Mouse (Mus musculus) forebrain, embryonic 13.5 days (tissue): ENCODE results near the gene Xpot. TPM values are rescaled to one million over a fixed set of nuclear protein-coding genes. Genes with fewer than 3 reads are reported as not detected.

Experiments
- ATAC-seq: fragments of 200-750 bp; cut with Nextera tagmentation; 2 replicates; pipeline ENCODE4 v1.8.0; 2017
- H3K27ac ChIP-seq: fragments of 300-500 bp; sonication (generic); 2 replicates; pipeline ENCODE4 v1.5.1; 2015; ENCODE audit warnings: inconsistent platforms, mild to moderate bottlenecking, moderate library complexity
- H3K27me3 ChIP-seq: fragments of 300-500 bp; sonication (generic); 2 replicates; pipeline ENCODE4 v1.6.1; 2015; ENCODE audit warnings: mild to moderate bottlenecking, inconsistent platforms
- H3K36me3 ChIP-seq: fragments of 300-500 bp; sonication (generic); 2 replicates; pipeline ENCODE4 v1.6.1; 2015; ENCODE audit warnings: mild to moderate bottlenecking, inconsistent platforms; ENCODE audit not compliant: poor library complexity, severe bottlenecking
- H3K4me1 ChIP-seq: fragments of 300-500 bp; sonication (generic); 2 replicates; pipeline ENCODE4 v1.6.1; 2015; ENCODE audit warnings: inconsistent platforms
- H3K4me2 ChIP-seq: fragments of 300-500 bp; sonication (generic); 2 replicates; pipeline ENCODE4 v1.6.1; 2015; ENCODE audit warnings: inconsistent platforms, mild to moderate bottlenecking, moderate library complexity
- H3K4me3 ChIP-seq: fragments of 300-500 bp; sonication (generic); 2 replicates; pipeline ENCODE4 v1.5.1; 2015; ENCODE audit warnings: mild to moderate bottlenecking, inconsistent platforms
- H3K9ac ChIP-seq: fragments of 300-500 bp; sonication (generic); 2 replicates; pipeline ENCODE4 v1.6.1; 2015; ENCODE audit warnings: mild to moderate bottlenecking, inconsistent platforms
- H3K9me3 ChIP-seq: fragments of 300-500 bp; sonication (generic); replicated peaks from 2 replicates; pipeline ENCODE4 v1.6.1; 2016; ENCODE audit warnings: inconsistent platforms
- WGBS: fragments of 180-500 bp; shearing (Covaris S2); methylation state at CpG from one replicate; pipeline ENCODE4 v1.1.7; 2015; 5-methylcytosine and 5-hydroxymethylcytosine counted together
- polyA plus RNA-seq: library from polyadenylated mRNA; unstranded; fragments of >200 nt; fragmentation: Nextera tagmentation; extraction: Ambion mirVana; gene quantifications from 2 replicates; pipeline ENCODE4 v1.2.1, GENCODE M21; 2015

The Xpot gene
- polyA plus RNA-seq = 37.9 and 38.3 TPM in 2 replicates

- peak within 1 kb of the TSS; percentile 91 for H3K27ac ChIP-seq
- ATAC-seq = peak; percentile 100
- WGBS = under 1% methylated on average over 70 of the region's 70 CpGs
These were observed at the start of gene Xpot for GRCm38 (mm10) chr10:121626186-121626882. TSS of gene Xpot (minus strand) at chr10:121626332.

DNA sequence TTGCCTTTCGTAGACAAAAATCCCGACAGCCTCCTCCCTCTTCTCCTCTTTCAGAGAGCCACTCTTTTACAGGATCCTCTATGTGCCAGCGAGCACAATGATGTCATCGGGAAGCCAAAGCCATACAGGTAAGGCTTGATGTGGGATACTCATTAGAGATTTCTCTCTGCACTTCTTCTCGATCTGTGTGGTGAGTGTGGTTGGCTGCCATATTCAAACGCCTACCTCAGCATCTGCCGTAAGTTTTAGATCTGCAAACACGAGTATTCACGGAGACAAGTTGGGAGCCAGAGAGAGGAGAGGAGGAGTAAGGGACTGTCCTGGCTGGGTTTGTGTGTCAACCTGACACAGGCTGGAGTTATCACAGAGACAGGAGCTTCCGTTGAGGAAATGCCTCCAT is 43.0 kb upstream of the Xpot start:
- Histone ChIP-seq H3K9me3 (0 out of 2 replicates have a peak, but pooled peaks cover 4% of the 10 kb centered on the region), H3K27ac (no peak overlapping the region), H3K27me3 (no peaks in the 10 kb centered on the region), H3K36me3 (no peaks in the 10 kb centered on the region), H3K9ac (no peak overlapping the region), H3K4me1 (peaks cover 1% of the 10 kb centered on the region; the same call in 1 of the 2 replicates), H3K4me3 (no peak overlapping the region), H3K4me2 (no peak overlapping the region)
- 90% methylated on average over 10 of the region's 10 CpGs for WGBS
- no peak for ATAC-seq

More at GRCm38 (mm10) chr10:121626186-121626882, at the start of gene Xpot:
- Histone ChIP-seq H3K36me3 (peaks cover 8% of the 10 kb centered on the region), H3K4me2 (peak within 1 kb of the TSS; percentile 78), H3K27me3 (no peaks in the 10 kb centered on the region), H3K9ac (peak within 1 kb of the TSS; percentile 88), H3K4me3 (peak within 1 kb of the TSS; percentile 81), H3K9me3 (no peaks in the 10 kb centered on the region), H3K4me1 (peaks cover 18% of the 10 kb centered on the region)

GRCm38 (mm10) chr10:121665631-121666145 is 39.6 kb upstream of the Xpot start:
- no peaks in the 10 kb centered on the region for H3K36me3 ChIP-seq
- WGBS = 75% methylated on average over 8 of the region's 8 CpGs
- no peaks in the 10 kb centered on the region for H3K27me3 ChIP-seq
- no peak overlapping the region for H3K9ac ChIP-seq
- no peaks in the 10 kb centered on the region for H3K9me3 ChIP-seq
- H3K4me1 ChIP-seq = peaks cover 11% of the 10 kb centered on the region
- no peak for ATAC-seq
- no peak overlapping the region for H3K27ac ChIP-seq
- H3K4me3 ChIP-seq = no peak overlapping the region
- no peak overlapping the region for H3K4me2 ChIP-seq

DNA sequence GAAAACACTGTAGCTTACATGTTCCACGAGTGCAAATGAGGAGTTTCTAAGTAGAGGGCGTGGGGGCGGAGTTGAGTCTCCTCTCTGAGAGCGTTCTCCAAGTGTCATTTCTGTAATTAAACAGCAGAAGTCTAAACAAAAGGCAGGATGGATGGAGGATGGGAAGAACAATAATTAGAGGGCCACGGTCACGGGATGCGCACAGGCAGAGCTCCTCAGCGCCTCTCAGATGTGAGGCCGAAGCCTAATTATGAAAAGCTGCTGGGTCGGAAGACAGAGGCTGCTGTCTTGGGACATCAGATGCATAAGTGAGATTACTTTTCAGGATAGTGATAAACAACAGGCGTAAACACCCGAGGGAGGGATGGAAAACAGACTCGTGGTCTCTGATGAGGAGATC is 37.5 kb upstream of the Xpot start:
- Histone ChIP-seq H3K4me1 (peaks cover 11% of the 10 kb centered on the region), H3K27me3 (no peaks in the 10 kb centered on the region), H3K4me2 (no peak overlapping the region), H3K4me3 (no peak overlapping the region), H3K36me3 (no peaks in the 10 kb centered on the region), H3K9me3 (no peaks in the 10 kb centered on the region), H3K9ac (no peak overlapping the region), H3K27ac (no peak overlapping the region)
- ATAC-seq = no peak
- 35% methylated on average over 13 of the region's 13 CpGs for WGBS

- Histone ChIP-seq H3K4me1 (peaks cover 11% of the 10 kb centered on the region), H3K9me3 (no peaks in the 10 kb centered on the region), H3K4me3 (no peak overlapping the region), H3K4me2 (no peak overlapping the region), H3K36me3 (no peaks in the 10 kb centered on the region), H3K27ac (no peak overlapping the region), H3K9ac (no peak overlapping the region), H3K27me3 (no peaks in the 10 kb centered on the region)
- ATAC-seq = no peak
- 93% methylated on average over 2 of the region's 2 CpGs for WGBS
These were observed 36.6 kb upstream of the Xpot start for GRCm38 (mm10) chr10:121662711-121663110.

DNA sequence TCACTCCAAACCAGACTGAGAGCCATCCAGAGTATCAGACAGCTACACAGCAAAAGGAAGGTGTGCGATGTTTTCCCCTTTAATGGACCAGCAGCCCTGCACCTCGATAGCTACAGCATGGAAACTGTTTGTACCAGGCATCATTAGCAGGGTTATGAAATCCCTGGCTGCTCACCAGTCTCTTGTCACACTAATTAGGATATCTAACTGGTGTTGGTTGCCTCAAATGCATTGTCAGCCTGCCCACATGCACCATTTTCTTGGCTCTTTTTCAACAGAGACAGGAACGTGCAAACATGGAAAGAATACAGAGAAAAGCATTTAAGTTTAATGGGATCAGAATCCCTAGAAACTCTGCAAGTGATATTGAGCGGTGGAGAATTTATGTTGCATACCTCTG is 29.8 kb upstream of the Xpot start:
- H3K4me3 ChIP-seq = no peak overlapping the region
- H3K9ac ChIP-seq = no peak overlapping the region
- no peak for ATAC-seq
- 75% methylated on average over 4 of the region's 4 CpGs for WGBS
- no peak overlapping the region for H3K4me2 ChIP-seq
- no peaks in the 10 kb centered on the region for H3K4me1 ChIP-seq
- H3K9me3 ChIP-seq = no peaks in the 10 kb centered on the region
- no peaks in the 10 kb centered on the region for H3K36me3 ChIP-seq
- no peak overlapping the region for H3K27ac ChIP-seq
- H3K27me3 ChIP-seq = no peaks in the 10 kb centered on the region

- ATAC-seq = no peak
- Histone ChIP-seq H3K4me1 (no peaks in the 10 kb centered on the region), H3K27me3 (no peaks in the 10 kb centered on the region), H3K9me3 (no peaks in the 10 kb centered on the region), H3K9ac (no peak overlapping the region), H3K36me3 (no peaks in the 10 kb centered on the region), H3K4me2 (no peak overlapping the region), H3K4me3 (no peak overlapping the region), H3K27ac (no peak overlapping the region)
- 93% methylated on average over 1 of the region's 1 CpGs for WGBS
These were observed 26.9 kb upstream of the Xpot start for GRCm38 (mm10) chr10:121653079-121653478.

DNA sequence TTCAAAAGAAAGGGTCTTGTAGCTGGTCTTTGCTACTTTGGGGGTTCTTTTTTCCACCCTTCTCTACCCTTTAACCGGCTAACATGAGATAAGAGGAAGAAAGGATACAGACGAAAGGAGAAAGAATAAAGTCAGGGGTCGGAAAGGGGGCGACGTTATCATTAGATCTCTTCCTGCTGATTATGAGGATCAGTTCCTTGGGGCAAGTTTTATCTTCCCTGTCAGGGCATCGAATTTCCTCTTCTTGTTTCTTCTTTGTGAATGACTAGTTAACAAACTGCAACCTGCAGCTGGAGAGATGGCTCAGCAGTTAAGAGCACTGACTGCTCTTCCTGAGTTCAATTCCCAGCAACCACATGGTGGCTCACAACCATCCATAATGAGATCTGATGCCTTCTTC is 20.2 kb upstream of the Xpot start:
- no peak for ATAC-seq
- H3K36me3 ChIP-seq = no peaks in the 10 kb centered on the region
- WGBS = 85% methylated on average over 6 of the region's 6 CpGs
- H3K27me3 ChIP-seq = peaks cover 36% of the 10 kb centered on the region
- H3K9me3 ChIP-seq = no peaks in the 10 kb centered on the region
- H3K4me2 ChIP-seq = no peak overlapping the region
- H3K9ac ChIP-seq = no peak overlapping the region
- H3K4me1 ChIP-seq = peaks cover 13% of the 10 kb centered on the region
- H3K4me3 ChIP-seq = no peak overlapping the region
- no peak overlapping the region for H3K27ac ChIP-seq

DNA sequence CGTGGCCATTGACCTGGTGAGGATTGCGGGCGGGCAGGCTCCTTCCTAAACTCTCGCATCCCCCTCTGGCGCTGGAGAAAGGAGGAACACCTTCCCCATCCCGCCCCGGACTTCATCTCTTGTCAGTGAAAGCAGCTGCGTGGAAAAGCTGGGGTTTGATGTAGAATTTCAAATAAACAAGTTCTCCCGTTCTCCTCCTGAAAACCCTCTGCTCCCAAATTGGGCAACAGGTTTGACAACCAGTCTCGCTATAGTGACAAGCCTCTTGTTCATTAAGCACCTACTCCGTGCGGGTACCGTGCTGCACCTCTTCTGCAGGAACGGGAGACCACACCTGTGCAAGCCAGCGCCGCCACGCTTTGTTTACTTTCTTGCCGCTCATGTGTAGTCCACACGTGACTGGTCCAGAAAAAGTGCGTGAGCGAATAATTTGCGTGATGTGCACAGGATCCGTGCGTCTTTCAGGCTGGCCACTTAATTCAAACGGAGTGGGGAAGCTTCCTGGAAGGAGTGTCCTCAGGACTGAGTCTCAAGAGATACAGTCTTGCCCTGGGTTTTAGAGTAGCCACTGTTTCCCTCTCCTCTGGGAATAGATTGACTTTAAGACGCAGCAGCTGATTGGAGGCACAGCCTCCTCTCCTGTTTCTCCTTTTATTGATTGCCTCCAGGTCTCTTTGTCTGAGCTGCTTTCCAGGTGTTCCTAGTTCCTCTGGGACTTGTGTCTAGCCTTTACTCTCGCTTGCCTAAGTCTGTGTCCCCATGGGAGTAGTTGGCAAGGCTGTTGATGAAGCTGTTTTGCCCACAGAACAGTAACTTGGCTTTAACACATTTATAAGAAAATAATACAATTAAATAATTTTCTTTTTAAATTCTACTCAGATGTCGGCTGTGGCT is 16.2 kb upstream of the Xpot start:
- Histone ChIP-seq H3K27ac (no peak overlapping the region), H3K9ac (peak overlapping the region; percentile 61), H3K9me3 (no peaks in the 10 kb centered on the region), H3K27me3 (peaks cover 45% of the 10 kb centered on the region), H3K4me2 (peak overlapping the region; percentile 95), H3K36me3 (no peaks in the 10 kb centered on the region), H3K4me1 (peaks cover 19% of the 10 kb centered on the region), H3K4me3 (peak overlapping the region; percentile 54)
- 5% methylated on average over 28 of the region's 28 CpGs for WGBS
- 0 out of 2 replicates have a peak, but pooled peaks have one; percentile 26 for ATAC-seq

GRCm38 (mm10) chr10:121641272-121642053 is 15.3 kb upstream of the Xpot start, which contains the start of gene D930020B18Rik:
TSS of gene D930020B18Rik (plus strand) at chr10:121641588.
- Histone ChIP-seq H3K27ac (no peak within 1 kb of the TSS), H3K9ac (peak within 1 kb of the TSS; percentile 61), H3K9me3 (no peaks in the 10 kb centered on the region), H3K4me2 (peak within 1 kb of the TSS; percentile 95), H3K4me3 (peak within 1 kb of the TSS; percentile 54), H3K36me3 (no peaks in the 10 kb centered on the region), H3K27me3 (peaks cover 45% of the 10 kb centered on the region), H3K4me1 (peaks cover 19% of the 10 kb centered on the region)
- ATAC-seq = peak; percentile 60
- WGBS = under 1% methylated on average over 69 of the region's 69 CpGs

DNA sequence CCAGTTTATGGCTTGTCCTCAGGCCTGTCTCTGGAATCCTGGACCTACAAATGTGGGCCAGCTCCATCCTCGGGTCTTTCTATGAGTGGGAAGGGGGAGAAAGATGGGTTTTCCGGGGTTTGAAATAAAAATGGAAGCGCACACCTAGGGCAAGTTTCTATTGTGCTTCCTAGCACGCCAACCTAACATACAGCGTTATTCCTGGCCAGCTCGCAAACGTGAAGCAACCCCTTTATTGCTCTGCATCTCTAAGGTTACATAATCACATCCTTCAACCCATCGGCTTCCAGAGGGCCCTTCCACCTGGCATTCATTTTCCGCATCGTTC is 14.8 kb upstream of the Xpot start:
- H3K27me3 ChIP-seq = peaks cover 45% of the 10 kb centered on the region
- H3K9me3 ChIP-seq = no peaks in the 10 kb centered on the region
- WGBS = 24% methylated on average over 10 of the region's 10 CpGs
- 0 out of 2 replicates have a peak overlapping the region, but pooled peaks have one; percentile 61 for H3K9ac ChIP-seq
- H3K36me3 ChIP-seq = no peaks in the 10 kb centered on the region
- ATAC-seq = no peak
- H3K4me2 ChIP-seq = peak overlapping the region; percentile 95
- no peak overlapping the region for H3K27ac ChIP-seq
- peaks cover 19% of the 10 kb centered on the region for H3K4me1 ChIP-seq
- peak overlapping the region; percentile 54 for H3K4me3 ChIP-seq
